Mouse (Mus musculus): ENCODE results near the gene Gm17402. TPM values are rescaled to one million over a fixed set of nuclear protein-coding genes. Genes with fewer than 3 reads are reported as not detected.

Gene Gm17402
- polyA plus RNA-seq, 1 experiment from 2014 or later, result not detected

GRCm38 (mm10) chr3:67351406-67352127 is 23.4 kb downstream of the Gm17402 start:
- no peak for TF ChIP-seq CTCF (IDR thresholded peaks at IDR 0.05)
- TF ChIP-seq EP300 (IDR thresholded peaks at IDR 0.05), result no peak
- Histone ChIP-seq H3K27me3 (replicated peaks; ENCODE audit: insufficient read depth, low read length) (no peaks in the 10 kb centered on the region), H3K4me1 (ENCODE audit: insufficient read depth, low read depth, low read length) (no peaks in the 10 kb centered on the region)

GRCm38 (mm10) chr3:67346674-67347073 is 28.3 kb downstream of the Gm17402 start:
- DNase-seq (ENCODE audit: low spot score), result no peak
- no peak overlapping the region for H3K4me2 ChIP-seq (replicated peaks; ENCODE audit: low read depth, low read length)
- H3K9me3 ChIP-seq (ENCODE audit: low read length), result no peaks in the 10 kb centered on the region
- no peaks in the 10 kb centered on the region for H3K4me1 ChIP-seq (ENCODE audit: insufficient read depth, low read depth, low read length)
- H3K4me3 ChIP-seq (ENCODE audit: low read depth, low read length), result no peak overlapping the region
- H3K9ac ChIP-seq (replicated peaks; ENCODE audit: low read depth), result no peak overlapping the region
- ATAC-seq, result no peak
- 65% methylated on average over 2 of the region's 2 CpGs for WGBS
- no peaks in the 10 kb centered on the region for H3K36me3 ChIP-seq (ENCODE audit: insufficient read depth, low read length)
- no peak overlapping the region for H3K27ac ChIP-seq (ENCODE audit: low read length)
- no peaks in the 10 kb centered on the region for H3K27me3 ChIP-seq (replicated peaks; ENCODE audit: insufficient read depth, low read length)
- TF ChIP-seq EP300 (IDR thresholded peaks at IDR 0.05) (no peak), CTCF (IDR thresholded peaks at IDR 0.05) (no peak)

More at GRCm38 (mm10) chr3:67351406-67352127, 23.4 kb downstream of the Gm17402 start:
- 82% methylated on average over 12 of the region's 12 CpGs for WGBS
- Histone ChIP-seq H3K4me2 (replicated peaks; ENCODE audit: low read depth, low read length) (no peak overlapping the region), H3K27ac (ENCODE audit: low read length) (no peak overlapping the region), H3K4me3 (ENCODE audit: low read depth, low read length) (no peak overlapping the region), H3K9me3 (ENCODE audit: low read length) (no peaks in the 10 kb centered on the region), H3K9ac (replicated peaks; ENCODE audit: low read depth) (no peak overlapping the region), H3K36me3 (ENCODE audit: insufficient read depth, low read length) (no peaks in the 10 kb centered on the region)
- ATAC-seq, result no peak
- no peak for DNase-seq (ENCODE audit: low spot score)

GRCm38 (mm10) chr3:67344599-67344998 is 30.4 kb downstream of the Gm17402 start:
- Histone ChIP-seq H3K36me3 (ENCODE audit: insufficient read depth, low read length) (no peaks in the 10 kb centered on the region), H3K9me3 (ENCODE audit: low read length) (no peaks in the 10 kb centered on the region), H3K27me3 (replicated peaks; ENCODE audit: insufficient read depth, low read length) (no peaks in the 10 kb centered on the region), H3K4me2 (replicated peaks; ENCODE audit: low read depth, low read length) (no peak overlapping the region), H3K27ac (ENCODE audit: low read length) (no peak overlapping the region), H3K4me3 (ENCODE audit: low read depth, low read length) (no peak overlapping the region), H3K9ac (replicated peaks; ENCODE audit: low read depth) (no peak overlapping the region), H3K4me1 (ENCODE audit: insufficient read depth, low read depth, low read length) (no peaks in the 10 kb centered on the region)
- no peak for TF ChIP-seq EP300 (IDR thresholded peaks at IDR 0.05)
- peak; percentile 87 for TF ChIP-seq CTCF (IDR thresholded peaks at IDR 0.05)
- 9% methylated on average over 2 of the region's 2 CpGs for WGBS
- DNase-seq (ENCODE audit: low spot score), result peak; percentile 56
- ATAC-seq, result no peak

DNA sequence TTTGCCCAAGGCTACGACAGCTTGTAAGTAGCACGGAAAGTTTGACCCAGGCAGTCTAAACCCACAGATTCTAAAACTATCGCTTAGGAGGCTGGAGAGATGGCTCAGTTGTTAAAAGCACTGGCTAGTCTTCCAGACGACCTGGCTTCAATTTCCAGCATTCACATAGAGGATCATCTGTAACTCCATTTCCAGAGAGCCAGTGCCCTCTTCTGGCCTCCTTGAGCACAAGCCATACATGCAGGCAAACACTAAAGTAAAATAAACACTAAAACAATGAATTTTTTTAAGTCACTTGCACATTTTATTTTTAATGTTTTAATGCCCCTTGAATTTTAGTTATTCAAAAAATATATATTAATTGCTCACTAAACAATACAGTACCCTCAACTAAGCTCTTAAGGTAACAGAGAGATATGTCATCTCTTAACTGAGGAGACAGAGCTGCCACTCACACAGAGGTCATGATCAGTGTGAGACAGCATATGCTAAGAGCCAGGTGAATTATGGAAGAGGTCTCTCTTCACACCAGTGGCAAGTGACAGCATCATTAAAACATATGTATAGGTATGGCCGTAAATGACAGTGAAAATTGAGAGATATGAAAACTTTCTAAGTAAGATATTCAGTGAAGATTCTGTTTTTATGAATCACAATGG is 31.8 kb downstream of the Gm17402 start:
- Histone ChIP-seq H3K4me1 (ENCODE audit: insufficient read depth, low read depth, low read length) (no peaks in the 10 kb centered on the region), H3K27ac (ENCODE audit: low read length) (no peak overlapping the region), H3K9me3 (ENCODE audit: low read length) (no peaks in the 10 kb centered on the region), H3K9ac (replicated peaks; ENCODE audit: low read depth) (no peak overlapping the region), H3K4me2 (replicated peaks; ENCODE audit: low read depth, low read length) (no peak overlapping the region), H3K36me3 (ENCODE audit: insufficient read depth, low read length) (no peaks in the 10 kb centered on the region), H3K4me3 (ENCODE audit: low read depth, low read length) (no peak overlapping the region), H3K27me3 (replicated peaks; ENCODE audit: insufficient read depth, low read length) (no peaks in the 10 kb centered on the region)
- ATAC-seq (no peak), DNase-seq (ENCODE audit: low spot score) (no peak)
- WGBS, result 64% methylated on average over 5 of the region's 5 CpGs
- TF ChIP-seq EP300 (IDR thresholded peaks at IDR 0.05) (no peak), CTCF (IDR thresholded peaks at IDR 0.05) (peak; percentile 59)

DNA sequence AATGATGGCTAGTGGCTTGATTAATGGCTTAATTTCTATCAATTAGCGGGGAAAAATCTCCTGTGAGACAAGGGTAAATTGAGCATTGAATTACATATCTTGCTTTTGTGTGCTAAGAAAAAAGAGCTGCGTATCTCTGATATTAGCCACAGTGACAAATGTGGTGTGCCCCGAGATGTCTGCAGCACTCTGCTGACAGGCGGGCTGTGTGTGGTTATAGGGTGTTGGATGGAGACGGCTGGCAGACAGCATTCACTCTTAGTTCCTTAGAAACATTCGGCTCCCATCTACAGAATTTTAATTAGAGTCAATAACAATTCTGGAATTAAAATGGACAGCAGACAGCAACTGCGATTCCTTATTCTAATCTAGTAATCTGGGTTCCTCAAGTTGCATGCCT is 34.0 kb downstream of the Gm17402 start:
- 60% methylated on average over 7 of the region's 7 CpGs for WGBS
- no peak overlapping the region for H3K27ac ChIP-seq (ENCODE audit: low read length)
- H3K4me2 ChIP-seq (replicated peaks; ENCODE audit: low read depth, low read length), result no peak overlapping the region
- H3K36me3 ChIP-seq (ENCODE audit: insufficient read depth, low read length), result no peaks in the 10 kb centered on the region
- no peaks in the 10 kb centered on the region for H3K4me1 ChIP-seq (ENCODE audit: insufficient read depth, low read depth, low read length)
- no peak overlapping the region for H3K9ac ChIP-seq (replicated peaks; ENCODE audit: low read depth)
- no peak for TF ChIP-seq EP300 (IDR thresholded peaks at IDR 0.05)
- TF ChIP-seq CTCF (IDR thresholded peaks at IDR 0.05), result no peak
- DNase-seq (ENCODE audit: low spot score) (no peak), ATAC-seq (no peak)
- H3K27me3 ChIP-seq (replicated peaks; ENCODE audit: insufficient read depth, low read length), result no peaks in the 10 kb centered on the region
- H3K4me3 ChIP-seq (ENCODE audit: low read depth, low read length), result no peak overlapping the region
- H3K9me3 ChIP-seq (ENCODE audit: low read length), result no peaks in the 10 kb centered on the region

GRCm38 (mm10) chr3:67339558-67339957 is 35.4 kb downstream of the Gm17402 start:
- Histone ChIP-seq H3K9me3 (ENCODE audit: low read length) (no peaks in the 10 kb centered on the region), H3K36me3 (ENCODE audit: insufficient read depth, low read length) (no peaks in the 10 kb centered on the region), H3K4me1 (ENCODE audit: insufficient read depth, low read depth, low read length) (no peaks in the 10 kb centered on the region), H3K4me2 (replicated peaks; ENCODE audit: low read depth, low read length) (no peak overlapping the region), H3K27me3 (replicated peaks; ENCODE audit: insufficient read depth, low read length) (no peaks in the 10 kb centered on the region), H3K9ac (replicated peaks; ENCODE audit: low read depth) (no peak overlapping the region), H3K4me3 (ENCODE audit: low read depth, low read length) (no peak overlapping the region), H3K27ac (ENCODE audit: low read length) (no peak overlapping the region)
- 43% methylated on average over 3 of the region's 3 CpGs for WGBS
- ATAC-seq (no peak), DNase-seq (ENCODE audit: low spot score) (no peak)
- no peak for TF ChIP-seq EP300 (IDR thresholded peaks at IDR 0.05)
- no peak for TF ChIP-seq CTCF (IDR thresholded peaks at IDR 0.05)
